Mouse (Mus musculus) thymus, adult 2 months (tissue): Measurements from ENCODE around the gene Arhgap44.

ENCODE experiments used
- CTCF ChIP-seq: fragments of 200-500 bp; IDR thresholded peaks from 2 replicates; pipeline ENCODE4 v1.5.1; 2012; ENCODE audit warnings: mild to moderate bottlenecking, control low read depth, low read length, moderate library complexity, borderline replicate concordance; ENCODE audit not compliant: control insufficient read depth, poor library complexity, insufficient read depth; ENCODE audit errors: extremely low read depth
- POLR2A ChIP-seq: fragments of 200-500 bp; IDR thresholded peaks from 2 replicates; pipeline ENCODE4 v1.6.1; 2012; ENCODE audit warnings: mild to moderate bottlenecking, low read length, control low read depth, moderate library complexity; ENCODE audit not compliant: control insufficient read depth, poor library complexity, insufficient read depth; ENCODE audit errors: extremely low read depth

DNA sequence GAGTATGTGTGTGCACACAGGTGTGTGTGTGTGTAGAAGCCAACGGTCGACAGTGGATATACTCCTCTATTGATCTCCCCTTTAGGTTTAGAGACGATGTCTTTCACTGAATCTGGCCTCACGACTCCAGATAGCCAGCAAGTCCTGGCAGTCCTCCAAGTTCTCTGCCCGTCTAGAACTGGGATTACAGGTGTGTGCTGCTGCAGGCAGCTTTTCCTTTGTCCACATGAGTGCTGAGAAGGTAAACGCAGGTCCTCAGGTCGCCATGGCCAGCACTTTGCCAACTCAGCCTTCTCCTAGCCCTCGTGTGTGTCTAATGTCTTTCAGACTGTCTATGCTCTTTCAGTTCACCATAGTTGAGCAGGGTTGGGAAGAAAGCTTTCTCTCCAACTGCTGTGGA, 69.9 kb downstream of the Arhgap44 start:
- no peak for TF ChIP-seq CTCF
- TF ChIP-seq POLR2A = no peak
